Mouse (Mus musculus) kidney, adult 11 months (tissue): ENCODE measurements around the gene Fam118a.
"Not testable (repeated sequence)": the region's sequence is repeated elsewhere in the genome, so short reads cannot be mapped to it uniquely, and the experiment has no call there.

Source experiments
- DNase-seq: peaks from one replicate; pipeline ENCODE4 v3.0.0; 2022

The Fam118a gene

DNA sequence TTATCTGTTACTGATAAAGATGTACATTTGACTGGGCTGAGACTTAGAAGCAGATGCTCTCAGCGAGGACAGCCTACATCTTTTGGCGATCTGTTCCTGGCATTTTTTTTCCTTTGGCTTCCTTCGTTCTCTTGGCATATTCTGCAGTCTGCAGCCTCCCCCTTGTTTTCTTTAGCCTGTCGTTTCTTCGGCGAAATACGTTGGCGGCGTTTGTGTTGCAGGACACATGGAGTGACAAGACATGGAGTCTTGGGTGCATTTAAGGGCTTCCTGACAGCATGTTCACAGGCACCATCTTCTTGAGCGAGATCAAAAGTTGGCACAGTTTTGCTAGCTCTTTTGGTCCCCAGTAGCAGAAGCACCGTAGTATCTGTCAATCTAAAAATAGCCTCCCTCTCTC is 13.0 kb upstream of the Fam118a start:
- DNase-seq: no peak

- DNase-seq: peak; percentile 50
Observed at GRCm38 (mm10) chr15:85016951-85017664, 11.6 kb upstream of the Fam118a start, which contains the start of gene Upk3a. Gene Upk3a (plus strand): TSS chr15:85017141.

- DNase-seq: no peak
Observed at GRCm38 (mm10) chr15:85022211-85022610, 6.5 kb upstream of the Fam118a start.

GRCm38 (mm10) chr15:85026197-85026596 is 2.6 kb upstream of the Fam118a start:
- no peak for DNase-seq

GRCm38 (mm10) chr15:85027740-85028139 is 1.0 kb upstream of the Fam118a start:
- no peak for DNase-seq

- DNase-seq: not testable (repeated sequence)
Observed at GRCm38 (mm10) chr15:85030643-85031042, 1.9 kb downstream of the Fam118a start.

DNA sequence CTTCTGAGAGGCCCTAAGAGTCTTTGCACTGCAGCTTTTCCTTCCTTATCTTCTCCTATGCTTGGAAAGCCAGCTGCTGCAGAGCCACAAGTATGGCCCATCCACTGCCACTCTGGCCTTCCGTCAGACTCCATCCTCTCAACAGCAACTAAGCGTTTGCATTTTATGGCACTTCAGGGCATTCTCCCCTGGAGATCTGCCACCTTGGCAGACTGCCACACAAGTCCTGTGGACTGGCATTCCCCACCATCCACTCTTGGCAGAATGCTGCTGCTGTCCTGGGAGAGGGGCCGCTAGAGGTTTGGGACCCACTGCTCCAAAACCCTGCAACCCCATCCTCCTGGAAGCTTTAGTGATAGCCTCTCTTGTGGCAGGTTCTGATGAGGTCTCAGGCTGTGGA is 3.1 kb downstream of the Fam118a start:
- DNase-seq: peak; percentile 23

GRCm38 (mm10) chr15:85033916-85034315 is 5.2 kb downstream of the Fam118a start:
- peak; percentile 66 for DNase-seq

GRCm38 (mm10) chr15:85036566-85037342 is 8.0 kb downstream of the Fam118a start:
- peak; percentile 97 for DNase-seq

GRCm38 (mm10) chr15:85037343-85037690 is 8.6 kb downstream of the Fam118a start:
- DNase-seq: no peak

DNA sequence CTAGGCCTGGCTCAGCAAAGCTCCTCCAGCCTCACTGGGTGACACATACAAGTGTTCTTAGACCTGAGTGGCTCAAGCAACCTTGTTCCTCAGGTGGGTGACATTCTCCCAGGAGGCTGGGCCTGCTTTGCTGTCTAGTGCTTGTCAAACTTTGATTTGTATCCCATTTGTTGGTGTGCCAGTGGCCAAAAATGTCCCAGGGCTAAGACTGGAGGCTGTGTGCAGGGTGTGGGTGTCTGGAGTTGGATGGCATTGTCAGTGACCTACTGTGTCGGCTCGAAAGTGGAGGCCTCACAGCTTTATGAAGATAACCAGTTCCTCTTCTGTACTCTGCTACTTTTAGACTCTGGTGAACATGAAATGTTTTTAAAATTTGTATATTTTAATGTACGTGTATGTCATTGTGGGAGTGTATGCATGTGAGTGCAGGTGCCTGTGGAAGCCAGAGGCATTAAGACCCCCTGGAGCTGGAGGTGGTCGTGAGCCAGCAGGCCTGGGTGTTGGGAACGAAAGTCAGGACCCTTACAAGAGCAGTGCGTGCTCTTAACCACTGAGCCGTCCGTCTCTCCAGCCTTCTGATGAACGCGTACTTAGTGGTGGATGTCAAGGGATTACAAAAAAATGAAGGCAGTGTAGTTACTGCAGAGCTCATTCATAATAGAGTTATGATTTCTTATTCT is 12.9 kb downstream of the Fam118a start:
- no peak for DNase-seq

DNA sequence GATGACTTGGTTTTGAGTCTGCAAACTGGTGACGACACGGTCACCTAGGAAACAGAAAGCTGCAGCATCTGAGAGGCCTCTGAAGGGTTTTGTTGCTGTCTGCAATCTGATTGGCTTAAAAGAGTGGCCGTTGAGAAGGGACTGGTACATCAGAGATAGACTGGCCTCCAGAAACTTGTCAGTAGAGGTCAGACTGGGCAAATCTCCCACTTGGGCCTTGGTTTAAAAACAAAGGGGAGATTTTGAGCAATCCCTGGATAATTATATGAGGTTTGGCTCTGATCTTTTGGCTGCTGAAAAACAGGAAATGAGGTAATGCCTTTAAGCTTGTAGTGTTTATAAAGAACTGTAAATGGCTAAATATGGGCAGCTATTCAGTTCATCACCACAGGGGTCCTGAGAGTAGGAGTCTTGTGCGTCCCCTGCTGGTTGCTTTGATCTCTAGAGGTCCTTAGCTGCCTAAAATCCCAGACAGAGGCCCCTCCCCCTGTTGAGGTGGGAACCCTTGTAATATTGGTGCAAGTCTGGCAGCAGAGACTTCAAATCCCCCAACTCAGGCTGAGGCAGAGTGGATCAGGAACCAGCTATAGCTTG is 13.7 kb downstream of the Fam118a start:
- DNase-seq: peak; percentile 43

- no peak for DNase-seq
Observed at GRCm38 (mm10) chr15:85043116-85043515, 14.4 kb downstream of the Fam118a start.

DNA sequence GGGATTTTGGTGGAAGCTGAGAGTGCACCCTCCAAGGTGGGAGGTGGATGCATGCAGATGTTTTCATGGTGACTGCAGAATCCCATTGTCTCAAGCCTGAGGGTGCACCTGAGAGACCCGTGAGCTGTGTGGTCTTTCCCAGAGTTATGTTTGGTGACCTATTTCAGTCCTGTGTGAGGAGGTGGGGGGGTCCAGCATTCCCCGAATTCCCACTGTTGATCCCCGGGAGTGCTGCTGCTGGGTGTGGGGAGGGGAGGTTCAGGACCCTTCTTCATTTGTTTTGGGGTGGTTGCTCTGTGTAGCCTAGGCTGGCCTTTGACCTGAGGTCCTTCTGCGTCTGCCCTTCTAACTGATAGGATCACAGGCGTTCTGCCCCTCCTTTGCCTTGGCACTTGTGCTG is 15.0 kb downstream of the Fam118a start:
- no peak for DNase-seq

GRCm38 (mm10) chr15:85046230-85046950 is 17.6 kb downstream of the Fam118a start:
- no peak for DNase-seq

DNA sequence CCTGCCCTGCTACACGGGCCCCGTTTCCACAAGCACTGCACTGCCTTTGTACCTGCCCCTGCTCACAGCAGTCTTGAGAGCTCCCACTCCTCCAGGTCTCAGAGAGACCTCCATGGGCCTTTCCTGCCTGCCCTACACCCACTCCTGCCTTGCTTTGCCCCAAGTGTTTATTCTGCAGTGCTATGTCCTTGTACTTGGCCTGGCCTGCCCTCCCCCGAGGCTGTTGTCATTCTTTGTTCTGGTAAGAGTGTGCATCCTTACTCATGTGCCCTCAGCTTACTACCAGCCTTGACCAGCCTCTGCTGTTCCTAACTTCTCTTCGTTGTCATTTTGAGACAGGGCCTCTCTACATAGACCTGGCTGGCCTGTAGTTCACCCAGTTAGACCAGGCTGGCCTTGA is 19.1 kb downstream of the Fam118a start:
- DNase-seq: no peak

GRCm38 (mm10) chr15:85049758-85050157 is 21.0 kb downstream of the Fam118a start:
- no peak for DNase-seq

DNA sequence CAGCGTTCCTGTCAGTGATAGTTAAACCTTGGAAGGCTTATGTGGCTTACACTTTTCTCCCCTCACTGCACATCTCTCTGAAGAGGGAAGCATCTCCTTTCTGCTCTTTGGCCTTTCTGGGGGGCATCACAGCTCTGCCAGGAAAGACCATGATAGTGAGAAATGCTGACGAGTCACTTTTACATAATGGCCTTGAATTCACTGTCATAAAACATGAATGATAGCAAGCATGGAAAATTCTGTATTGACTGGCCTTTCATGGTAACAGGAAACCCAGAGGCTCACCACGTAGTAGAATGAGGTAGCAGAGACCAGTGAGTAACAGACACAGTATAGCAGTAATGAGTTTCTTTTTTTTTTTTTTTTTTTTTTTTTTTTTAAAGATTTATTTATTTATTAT is 25.4 kb downstream of the Fam118a start:
- no peak for DNase-seq

DNA sequence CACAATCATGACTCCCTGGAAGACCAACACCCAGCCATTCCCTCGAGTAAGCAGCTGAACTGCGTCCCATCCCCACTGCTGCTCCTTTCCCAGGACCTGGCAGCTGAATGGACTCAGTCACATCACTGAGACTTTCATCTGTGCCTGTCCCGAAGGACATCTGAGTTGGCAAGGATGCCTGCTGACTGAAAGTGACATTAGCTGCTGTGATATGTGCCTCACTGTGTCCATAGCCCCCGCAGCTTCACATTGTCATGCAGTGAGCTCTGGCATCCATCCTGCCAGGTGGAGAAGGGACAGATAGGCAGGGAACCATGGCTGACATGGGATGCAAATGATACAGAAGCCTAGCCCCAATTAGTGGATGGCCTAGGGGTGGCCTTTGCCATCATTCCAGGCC is 26.4 kb downstream of the Fam118a start:
- no peak for DNase-seq

GRCm38 (mm10) chr15:85063421-85063820 is 34.7 kb downstream of the Fam118a start:
- DNase-seq: no peak

GRCm38 (mm10) chr15:85070561-85070960 is 41.8 kb downstream of the Fam118a start:
- peak; percentile 41 for DNase-seq

GRCm38 (mm10) chr15:85072651-85073050 is 43.9 kb downstream of the Fam118a start:
- DNase-seq: no peak

- DNase-seq: no peak
Observed at GRCm38 (mm10) chr15:85085641-85086040, 56.9 kb downstream of the Fam118a start.
